Mouse (Mus musculus) limb, embryonic 15.5 days (tissue): ENCODE data around the gene Clybl. TPM values are rescaled to one million over a fixed set of nuclear protein-coding genes. Genes with fewer than 3 reads are reported as not detected.
A peak's percentile ranks its signal among the peaks of the same experiment; 100 is the strongest.

ENCODE experiments used
- ATAC-seq: fragments of 200-750 bp; cut with Nextera tagmentation; 2 replicates; pipeline ENCODE4 v1.8.0; 2017; ENCODE audit warnings: low read depth, moderate TSS enrichment; ENCODE audit not compliant: insufficient number of reproducible peaks, low FRiP score, low TSS enrichment
- H3K27ac ChIP-seq: fragments of 300-500 bp; sonication (generic); 2 replicates; pipeline ENCODE4 v1.5.1; 2015; ENCODE audit warnings: moderate library complexity, mild to moderate bottlenecking, inconsistent platforms
- H3K27me3 ChIP-seq: fragments of 300-500 bp; sonication (generic); 2 replicates; pipeline ENCODE4 v1.6.1; 2015; ENCODE audit warnings: inconsistent platforms
- H3K36me3 ChIP-seq: fragments of 300-500 bp; sonication (generic); 2 replicates; pipeline ENCODE4 v1.6.1; 2015; ENCODE audit warnings: inconsistent platforms
- H3K4me1 ChIP-seq: fragments of 300-500 bp; sonication (generic); 2 replicates; pipeline ENCODE4 v1.6.1; 2015; ENCODE audit warnings: inconsistent platforms
- H3K4me2 ChIP-seq: fragments of 300-500 bp; sonication (generic); 2 replicates; pipeline ENCODE4 v1.6.1; 2015; ENCODE audit warnings: mild to moderate bottlenecking, inconsistent platforms
- H3K4me3 ChIP-seq: fragments of 300-500 bp; sonication (generic); 2 replicates; pipeline ENCODE4 v1.5.1; 2015; ENCODE audit warnings: mild to moderate bottlenecking, inconsistent platforms
- H3K9ac ChIP-seq: fragments of 300-500 bp; sonication (generic); 2 replicates; pipeline ENCODE4 v1.6.1; 2015; ENCODE audit warnings: inconsistent platforms
- H3K9me3 ChIP-seq: fragments of 300-500 bp; sonication (generic); 2 replicates; pipeline ENCODE4 v1.6.1; 2016; ENCODE audit warnings: inconsistent platforms
- WGBS: fragments of 180-500 bp; shearing (Covaris S2); methylation state at CpG from one replicate; pipeline ENCODE4 v1.1.7; 2015; 5-methylcytosine and 5-hydroxymethylcytosine counted together
- polyA plus RNA-seq: library from polyadenylated mRNA; unstranded; fragments of >200 nt; fragmentation: Nextera tagmentation; extraction: Ambion mirVana; gene quantifications from 2 replicates; pipeline ENCODE4 v1.2.1, GENCODE M21; 2015

The Clybl gene
- polyA plus RNA-seq, 1 experiment from 2014 or later, result 19.0 TPM

- no peak for ATAC-seq
- Histone ChIP-seq H3K9ac (no peak overlapping the region), H3K9me3 (no peaks in the 10 kb centered on the region), H3K4me1 (0 out of 2 replicates have a peak, but pooled peaks cover 4% of the 10 kb centered on the region), H3K4me2 (no peak overlapping the region), H3K4me3 (no peak overlapping the region), H3K27ac (no peak overlapping the region), H3K36me3 (no peaks in the 10 kb centered on the region), H3K27me3 (peaks cover 88% of the 10 kb centered on the region)
- WGBS, result 30% methylated on average over 14 of the region's 14 CpGs
Measured at GRCm38 (mm10) chr14:122227454-122227951, 46.0 kb downstream of the Clybl start.

DNA sequence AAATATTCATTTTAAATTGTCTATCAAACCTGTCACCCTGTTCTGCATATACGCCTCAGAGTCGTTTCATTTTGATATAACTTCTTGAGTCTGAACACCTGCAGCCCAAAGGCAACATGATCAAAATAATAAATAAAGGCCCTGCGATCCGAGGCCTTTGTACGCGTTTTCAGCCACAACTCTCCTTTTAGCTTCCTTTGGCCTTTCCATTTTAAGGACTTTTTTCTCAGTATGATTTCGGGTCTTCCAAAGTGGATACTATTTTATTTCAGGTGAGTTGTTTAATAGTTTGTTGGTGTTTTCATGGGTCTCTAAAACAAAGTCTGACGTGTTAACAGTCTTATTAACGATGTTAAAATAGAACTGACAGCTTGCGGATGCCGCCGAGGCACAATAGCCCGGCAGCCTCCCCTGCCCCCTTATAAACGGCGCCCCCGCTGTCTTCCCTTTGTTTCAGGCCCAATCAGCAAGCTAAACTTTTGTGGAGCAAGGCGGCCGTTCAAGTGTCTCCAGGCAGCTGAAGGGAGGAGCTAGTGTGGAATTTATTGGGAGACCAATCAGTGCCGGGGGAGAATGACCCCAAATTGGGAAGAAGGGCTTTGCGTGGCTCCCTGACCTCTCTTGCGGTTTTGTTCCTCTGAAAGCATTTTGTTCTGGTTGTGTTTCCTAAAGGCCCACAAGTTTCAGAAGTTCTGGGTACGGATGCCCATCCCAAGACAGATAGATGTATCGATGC is 47.5 kb downstream of the Clybl start:
- no peaks in the 10 kb centered on the region for H3K4me1 ChIP-seq
- no peak overlapping the region for H3K4me2 ChIP-seq
- H3K9ac ChIP-seq, result no peak overlapping the region
- peaks cover 84% of the 10 kb centered on the region for H3K27me3 ChIP-seq
- ATAC-seq, result no peak
- H3K9me3 ChIP-seq, result no peaks in the 10 kb centered on the region
- 28% methylated on average over 23 of the region's 23 CpGs for WGBS
- H3K27ac ChIP-seq, result no peak overlapping the region
- no peaks in the 10 kb centered on the region for H3K36me3 ChIP-seq
- H3K4me3 ChIP-seq, result no peak overlapping the region

DNA sequence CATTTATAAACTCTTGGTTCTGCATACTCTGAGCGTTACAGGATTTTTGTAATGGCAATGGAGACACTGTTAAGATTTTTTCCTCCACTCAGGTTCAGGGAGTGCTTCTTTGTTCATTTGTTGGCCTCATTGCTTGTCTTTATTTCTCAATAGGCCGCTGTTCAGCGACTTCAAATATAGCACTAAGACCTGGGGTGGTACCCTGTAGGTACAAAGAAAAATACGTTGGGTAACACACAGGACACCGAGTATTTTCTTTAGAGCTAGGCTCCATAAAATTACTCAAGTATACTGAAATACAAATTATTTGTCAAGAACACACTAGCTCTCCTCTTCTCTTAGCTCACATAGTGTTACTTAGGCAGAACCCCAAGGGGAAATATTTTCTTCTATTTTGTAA is 48.5 kb downstream of the Clybl start:
- no peaks in the 10 kb centered on the region for H3K4me1 ChIP-seq
- H3K27me3 ChIP-seq, result peaks cover 79% of the 10 kb centered on the region
- no peak overlapping the region for H3K4me3 ChIP-seq
- no peaks in the 10 kb centered on the region for H3K9me3 ChIP-seq
- no peaks in the 10 kb centered on the region for H3K36me3 ChIP-seq
- H3K9ac ChIP-seq, result no peak overlapping the region
- ATAC-seq, result no peak
- H3K27ac ChIP-seq, result no peak overlapping the region
- WGBS, result 80% methylated on average over 5 of the region's 5 CpGs
- no peak overlapping the region for H3K4me2 ChIP-seq

GRCm38 (mm10) chr14:122230621-122231025 is 49.1 kb downstream of the Clybl start:
- whole genome bisulfite sequencing, result 50% methylated on average over 14 of the region's 14 CpGs
- no peak overlapping the region for H3K9ac ChIP-seq

DNA sequence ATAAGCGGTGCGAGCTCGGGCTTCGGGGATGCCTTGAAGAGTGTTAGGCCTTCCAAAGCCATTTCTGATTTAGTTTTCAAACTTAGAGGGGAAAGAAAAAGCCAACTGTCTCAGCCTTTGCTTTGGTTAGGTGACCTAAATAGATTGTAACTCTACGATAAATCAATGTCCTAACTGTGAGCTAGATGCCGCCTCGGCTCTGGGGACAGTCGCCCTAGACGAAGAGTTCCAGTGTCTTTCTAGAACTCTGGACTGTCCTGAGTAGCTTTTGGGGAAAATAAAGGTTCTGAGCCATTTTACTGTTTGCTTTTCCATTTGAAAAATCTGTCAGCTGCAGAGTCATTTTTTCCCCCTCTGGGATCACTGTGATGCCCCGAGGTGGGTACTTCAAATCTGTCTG is 49.6 kb downstream of the Clybl start:
- no peak for ATAC-seq
- Histone ChIP-seq H3K9ac (no peak overlapping the region), H3K27me3 (peaks cover 70% of the 10 kb centered on the region), H3K4me3 (no peak overlapping the region), H3K27ac (no peak overlapping the region), H3K4me2 (no peak overlapping the region), H3K9me3 (no peaks in the 10 kb centered on the region), H3K4me1 (no peaks in the 10 kb centered on the region), H3K36me3 (no peaks in the 10 kb centered on the region)
- 54% methylated on average over 10 of the region's 10 CpGs for WGBS

More at GRCm38 (mm10) chr14:122230621-122231025, 49.1 kb downstream of the Clybl start:
- Histone ChIP-seq H3K4me3 (no peak overlapping the region), H3K9me3 (no peaks in the 10 kb centered on the region), H3K27ac (no peak overlapping the region), H3K4me1 (no peaks in the 10 kb centered on the region), H3K36me3 (no peaks in the 10 kb centered on the region), H3K4me2 (no peak overlapping the region), H3K27me3 (peaks cover 73% of the 10 kb centered on the region)
- ATAC-seq, result no peak

- Histone ChIP-seq H3K4me2 (no peak overlapping the region), H3K9me3 (no peaks in the 10 kb centered on the region), H3K27ac (no peak overlapping the region), H3K4me3 (no peak overlapping the region), H3K4me1 (no peaks in the 10 kb centered on the region), H3K27me3 (peaks cover 51% of the 10 kb centered on the region), H3K36me3 (no peaks in the 10 kb centered on the region), H3K9ac (no peak overlapping the region)
- ATAC-seq, result no peak
- 82% methylated on average over 19 of the region's 19 CpGs for WGBS
Measured at GRCm38 (mm10) chr14:122233212-122233714, 51.8 kb downstream of the Clybl start.

DNA sequence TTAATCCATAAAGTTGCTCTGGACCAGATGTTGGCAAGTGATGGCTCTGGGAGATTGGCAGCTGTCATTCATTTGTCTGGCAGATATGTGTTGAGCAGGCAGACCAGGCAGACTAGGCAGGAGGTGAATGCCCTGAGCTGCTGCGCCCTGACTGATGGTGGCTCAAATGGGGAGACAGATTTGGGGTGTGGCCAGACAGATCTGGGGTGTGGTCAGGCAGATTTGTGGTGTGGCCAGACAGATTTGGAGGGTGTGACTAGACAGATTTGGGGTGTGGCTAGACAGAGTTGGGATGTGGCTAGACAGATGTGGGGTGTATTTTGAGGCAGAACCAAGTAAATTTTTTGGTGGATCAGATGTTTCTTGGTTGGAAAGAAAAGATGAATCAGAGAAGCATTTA is 62.4 kb downstream of the Clybl start:
- peaks cover 7% of the 10 kb centered on the region; the same call in 1 of the 2 replicates for H3K4me1 ChIP-seq
- ATAC-seq, result no peak
- no peak overlapping the region for H3K9ac ChIP-seq
- peaks cover 29% of the 10 kb centered on the region for H3K27me3 ChIP-seq
- H3K4me3 ChIP-seq, result no peak overlapping the region
- H3K27ac ChIP-seq, result no peak overlapping the region
- H3K9me3 ChIP-seq, result no peaks in the 10 kb centered on the region; the same call in 1 of the 2 replicates
- WGBS, result 87% methylated on average over 1 of the region's 1 CpGs
- no peak overlapping the region for H3K4me2 ChIP-seq
- H3K36me3 ChIP-seq, result no peaks in the 10 kb centered on the region

DNA sequence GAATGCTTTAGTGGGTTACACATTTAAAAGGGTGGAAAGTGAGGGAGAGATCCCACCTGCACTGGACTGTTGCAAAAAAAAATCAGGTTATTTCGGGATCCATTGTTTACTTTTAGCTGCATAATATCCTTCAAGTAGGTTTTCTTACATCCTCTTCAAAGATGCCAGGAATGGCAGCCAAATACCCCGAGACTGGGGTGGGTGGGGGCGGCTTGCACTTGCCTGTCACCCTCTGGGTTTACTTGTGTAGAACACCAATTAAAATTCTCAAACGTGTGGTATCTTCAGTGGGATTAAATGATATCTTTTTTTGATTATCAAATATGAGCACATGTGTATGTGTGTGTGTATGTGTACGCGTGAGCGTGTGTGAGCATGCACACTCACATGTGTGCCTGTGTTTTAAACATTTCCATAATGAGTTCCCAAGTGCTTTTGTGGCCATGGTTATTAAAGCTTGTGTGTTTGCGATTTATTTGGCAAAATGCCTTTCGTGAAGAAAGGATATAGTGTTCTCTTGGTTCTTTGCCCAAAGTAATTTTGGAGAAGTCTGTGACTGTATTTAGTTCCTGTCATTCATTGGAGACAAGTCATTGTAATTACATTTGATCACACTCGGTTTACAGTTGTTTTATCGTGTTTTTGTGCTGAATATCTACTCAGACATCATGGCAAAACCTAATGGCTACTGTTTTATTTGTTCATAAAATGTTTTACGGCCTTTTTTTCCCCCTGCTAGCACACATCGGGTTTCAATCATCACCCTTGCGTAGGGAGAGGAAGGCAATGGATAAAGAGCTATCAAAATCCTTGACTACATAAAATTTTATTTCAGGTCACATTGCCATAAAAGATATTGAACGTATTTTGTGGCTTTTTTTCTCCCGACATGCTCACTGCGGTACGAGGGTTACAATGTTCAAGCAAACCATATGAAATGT is 65.7 kb downstream of the Clybl start:
- Histone ChIP-seq H3K4me3 (no peak overlapping the region), H3K36me3 (no peaks in the 10 kb centered on the region), H3K27me3 (peaks cover 37% of the 10 kb centered on the region), H3K4me1 (peaks cover 7% of the 10 kb centered on the region; the same call in 1 of the 2 replicates), H3K4me2 (no peak overlapping the region), H3K27ac (no peak overlapping the region), H3K9ac (no peak overlapping the region), H3K9me3 (no peaks in the 10 kb centered on the region)
- no peak for ATAC-seq
- 26% methylated on average over 18 of the region's 18 CpGs for WGBS

GRCm38 (mm10) chr14:122249123-122249522 is 67.6 kb downstream of the Clybl start:
- Histone ChIP-seq H3K36me3 (no peaks in the 10 kb centered on the region), H3K4me3 (no peak overlapping the region), H3K27me3 (peaks cover 36% of the 10 kb centered on the region), H3K9ac (no peak overlapping the region), H3K27ac (no peak overlapping the region), H3K9me3 (no peaks in the 10 kb centered on the region), H3K4me1 (peaks cover 7% of the 10 kb centered on the region; the same call in 1 of the 2 replicates), H3K4me2 (no peak overlapping the region)
- WGBS, result 84% methylated on average over 3 of the region's 3 CpGs
- no peak for ATAC-seq

DNA sequence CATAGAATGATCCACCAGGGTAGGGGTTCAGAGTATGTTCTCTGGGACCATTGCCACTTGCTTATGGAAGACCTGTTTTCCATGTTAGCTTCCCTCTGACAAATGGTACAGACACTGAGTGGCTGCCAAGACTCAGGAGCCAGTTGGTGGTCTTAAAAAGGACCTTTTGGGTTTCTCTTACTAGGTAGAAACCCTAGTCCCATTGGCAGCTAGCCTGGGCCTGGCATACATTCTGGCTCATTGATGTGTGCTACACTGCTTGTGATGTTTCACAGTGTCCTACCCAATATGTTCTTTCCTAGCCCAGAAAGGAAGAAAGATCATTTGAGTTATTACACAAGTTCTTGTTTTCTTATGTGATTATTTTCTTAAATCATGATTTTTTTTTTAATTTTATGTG is 69.8 kb downstream of the Clybl start:
- H3K9ac ChIP-seq, result no peak overlapping the region
- H3K27ac ChIP-seq, result no peak overlapping the region
- no peaks in the 10 kb centered on the region for H3K36me3 ChIP-seq
- peaks cover 11% of the 10 kb centered on the region; the same call in 1 of the 2 replicates for H3K4me1 ChIP-seq
- H3K9me3 ChIP-seq, result no peaks in the 10 kb centered on the region
- no peak overlapping the region for H3K4me3 ChIP-seq
- H3K4me2 ChIP-seq, result no peak overlapping the region
- ATAC-seq, result no peak
- H3K27me3 ChIP-seq, result peaks cover 49% of the 10 kb centered on the region

- 0 out of 2 replicates have a peak overlapping the region, but pooled peaks have one; percentile 8 for H3K4me2 ChIP-seq
- H3K27ac ChIP-seq, result no peak overlapping the region
- H3K36me3 ChIP-seq, result no peaks in the 10 kb centered on the region
- peaks cover 59% of the 10 kb centered on the region for H3K27me3 ChIP-seq
- no peak for ATAC-seq
- no peaks in the 10 kb centered on the region for H3K9me3 ChIP-seq
- H3K4me3 ChIP-seq, result no peak overlapping the region
- no peak overlapping the region for H3K9ac ChIP-seq
- 3% methylated on average over 21 of the region's 21 CpGs for WGBS
- H3K4me1 ChIP-seq, result 0 out of 2 replicates have a peak, but pooled peaks cover 5% of the 10 kb centered on the region
Measured at GRCm38 (mm10) chr14:122255562-122256260, 74.2 kb downstream of the Clybl start.
